ENCODE assay signal across 8 mouse cellular contexts in the genomic region with DNA sequence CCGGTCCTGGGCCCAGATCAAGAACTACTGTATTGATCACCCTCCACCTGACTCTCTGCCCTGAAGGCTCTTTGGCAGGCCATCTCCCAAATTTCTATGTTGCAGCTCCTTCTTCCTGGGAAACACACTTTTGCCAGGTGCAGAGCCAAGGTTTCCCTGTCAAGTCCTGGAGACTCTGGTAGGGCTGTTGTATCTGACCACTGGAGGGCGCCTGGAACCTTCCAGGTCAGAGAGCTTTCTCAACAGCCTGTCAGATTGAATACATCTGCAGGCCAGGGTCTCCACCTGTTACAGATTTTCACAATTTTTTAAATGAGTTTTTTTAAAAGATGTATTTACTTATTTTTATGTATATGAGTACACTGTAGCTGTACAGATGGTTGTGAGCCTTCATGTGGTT. TPM values are rescaled to one million over a fixed set of nuclear protein-coding genes. Genes with fewer than 3 reads are reported as not detected.
DNase-seq lines count a peak whose midpoint lies in the region; ATAC-seq lines count a peak whose summit lies in the region.

No protein-coding gene starts in this region.

- ATAC-seq in activated CD4-positive, CD25-positive, alpha-beta regulatory T cell, adult 4 months, result no peak

- peak; percentile 20 to 49 for DNase-seq in CD8-positive naive resting alpha-beta T cell, adult 2 months (ENCODE audit: low read depth in 2 of 2, low spot score in 2 of 2)
- peak; percentile 75 for DNase-seq in R1 (ENCODE audit: low read depth, low spot score)
- peak; percentile 60 to 76 for DNase-seq in cerebellum, postnatal 4 days (ENCODE audit: low spot score in 2 of 2)
- peak; percentile 80 for DNase-seq in heart, adult 8-10 months (ENCODE audit: low spot score)
- peak; percentile 82 to 94 for DNase-seq in kidney, postnatal 36 days
- peak; percentile 87 for DNase-seq in lung, postnatal 14 days
- DNase-seq in right cerebral cortex, postnatal 4 days, result peak; percentile 76

RNA-seq across cellular contexts. Expression of a gene that starts 31.2 kb away (rescaled TPM):
- total RNA-seq in heart, adult 8-10 months (2022), result under 1 TPM; 0.32 to 0.87 (median 0.75) TPM
- polyA plus RNA-seq in activated CD4-positive, CD25-positive, alpha-beta regulatory T cell, adult 4 months (2017; shearing (Covaris generic)), result 1 to 10 TPM; 4.5 to 4.6 TPM

RNA-seq across cellular contexts. Expression of a gene that starts 47.8 kb away (rescaled TPM):
- 10 to 100 TPM in 3 of 4 experiments, 1 to 10 TPM in 1; 7.9 to 11.9 (median 11.1) TPM for total RNA-seq in heart, adult 8-10 months (2022)
- polyA plus RNA-seq in activated CD4-positive, CD25-positive, alpha-beta regulatory T cell, adult 4 months (2017; shearing (Covaris generic)), result 1 to 10 TPM; 2.0 to 2.1 TPM

Comparison
In these comparisons a context has a peak if more than half of its experiments do, and no peak if none do; other contexts are left out.
1. DNase-seq: peak in every context shown above with its lines; median percentile 88 in kidney, postnatal 36 days; 87 in lung, postnatal 14 days; 80 in heart, adult 8-10 months; 76 in right cerebral cortex, postnatal 4 days; 75 in R1; 68 in cerebellum, postnatal 4 days; 34 in CD8-positive naive resting alpha-beta T cell, adult 2 months.